ENCODE assay signal across 29 mouse cellular contexts in the genomic region with DNA sequence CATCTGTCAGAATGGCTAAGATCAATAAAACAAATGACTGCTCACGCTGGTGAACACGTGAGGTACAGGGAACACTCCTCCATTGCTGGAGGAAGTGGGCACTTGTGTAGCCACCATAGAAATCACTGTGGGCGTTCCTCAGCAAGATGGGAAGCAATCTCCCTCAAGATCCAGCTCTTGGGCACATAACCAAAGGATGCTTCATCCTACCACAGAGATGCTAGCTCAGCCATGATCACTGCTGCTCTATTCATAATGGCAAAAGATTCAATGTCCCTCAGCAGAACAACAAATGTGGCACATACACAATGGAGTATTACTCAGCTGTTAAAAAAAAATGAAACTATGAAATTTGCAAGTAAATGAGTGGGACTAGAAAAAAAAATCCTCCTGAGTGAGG.
"Had no signal": no experiment of that assay in that cellular context is flagged by ENCODE, and none has a peak within 500 bp of the region (broad histone marks: within the 10 kb centered on the region; RNA-seq: fewer than 3 reads in every experiment).

No protein-coding gene starts in this region.

- DNase-seq: left cerebral cortex, postnatal 4 days; liver, embryonic 13.5 days; liver, postnatal 0 days; lung, adult 18-20 months; lung, adult 2 months; lung, embryonic 14.5 days; lung, postnatal 10 days; lung, postnatal 14 days; lung, postnatal 36 days; midbrain, embryonic 14.5 days had no signal

- H3K27me3 ChIP-seq: limb, embryonic 12.5 days; limb, embryonic 13.5 days; limb, embryonic 15.5 days; liver, embryonic 12.5 days; liver, embryonic 13.5 days; liver, embryonic 15.5 days; lung, embryonic 15.5 days; megakaryocyte, embryonic 14.5 days; midbrain, embryonic 12.5 days; midbrain, embryonic 15.5 days; neural tube, embryonic 12.5 days; neural tube, embryonic 13.5 days had no signal

- H3K27ac ChIP-seq: left cerebral cortex, adult 2 months; limb, embryonic 10.5 days; limb, embryonic 12.5 days; limb, embryonic 13.5 days; limb, embryonic 15.5 days; liver, embryonic 12.5 days; liver, embryonic 13.5 days; liver, embryonic 14.5 days; liver, embryonic 15.5 days; lung, embryonic 15.5 days; macrophage; midbrain, embryonic 10.5 days; midbrain, embryonic 12.5 days; midbrain, embryonic 15.5 days; neural tube, embryonic 12.5 days; neural tube, embryonic 13.5 days had no signal

- H3K4me1 ChIP-seq: limb, embryonic 12.5 days; limb, embryonic 13.5 days; limb, embryonic 15.5 days; liver, embryonic 12.5 days; lung, embryonic 15.5 days; midbrain, embryonic 10.5 days; midbrain, embryonic 12.5 days; midbrain, embryonic 15.5 days; neural tube, embryonic 12.5 days; neural tube, embryonic 13.5 days had no signal

- H3K9ac ChIP-seq: limb, embryonic 12.5 days; limb, embryonic 13.5 days; limb, embryonic 15.5 days; liver, embryonic 12.5 days; liver, embryonic 13.5 days; liver, embryonic 14.5 days; liver, embryonic 15.5 days; liver, postnatal 0 days; lung, embryonic 14.5 days; lung, embryonic 15.5 days; midbrain, embryonic 12.5 days; midbrain, embryonic 15.5 days; neural tube, embryonic 12.5 days; neural tube, embryonic 13.5 days had no signal

- H3K9me3 ChIP-seq: limb, embryonic 10.5 days; limb, embryonic 12.5 days; limb, embryonic 13.5 days; limb, embryonic 15.5 days; liver, embryonic 12.5 days; liver, embryonic 13.5 days; liver, embryonic 15.5 days; lung, embryonic 15.5 days; megakaryocyte, embryonic 14.5 days; midbrain, embryonic 10.5 days; midbrain, embryonic 12.5 days; midbrain, embryonic 15.5 days; neural tube, embryonic 12.5 days; neural tube, embryonic 13.5 days had no signal

- H3K4me3 ChIP-seq: left cerebral cortex, adult 2 months; limb, embryonic 10.5 days; limb, embryonic 12.5 days; limb, embryonic 13.5 days; limb, embryonic 15.5 days; liver, embryonic 12.5 days; liver, embryonic 13.5 days; liver, embryonic 15.5 days; lung, embryonic 15.5 days; megakaryocyte, embryonic 14.5 days; midbrain, embryonic 10.5 days; midbrain, embryonic 12.5 days; midbrain, embryonic 15.5 days; myocyte; neural tube, embryonic 12.5 days; neural tube, embryonic 13.5 days had no signal

- H3K36me3 ChIP-seq: limb, embryonic 10.5 days; limb, embryonic 12.5 days; limb, embryonic 13.5 days; limb, embryonic 15.5 days; liver, embryonic 12.5 days; liver, embryonic 13.5 days; liver, embryonic 15.5 days; lung, embryonic 15.5 days; midbrain, embryonic 10.5 days; midbrain, embryonic 12.5 days; midbrain, embryonic 15.5 days; neural tube, embryonic 12.5 days had no signal

- ATAC-seq: liver, embryonic 12.5 days; liver, postnatal 0 days; lung, postnatal 0 days; midbrain, embryonic 15.5 days; midbrain, embryonic 16.5 days had no signal

- H3K4me2 ChIP-seq: limb, embryonic 12.5 days; limb, embryonic 13.5 days; limb, embryonic 15.5 days; liver, embryonic 12.5 days; liver, embryonic 13.5 days; liver, embryonic 15.5 days; lung, embryonic 14.5 days; lung, embryonic 15.5 days; midbrain, embryonic 12.5 days; midbrain, embryonic 15.5 days; neural tube, embryonic 12.5 days; neural tube, embryonic 13.5 days had no signal
